Mouse (Mus musculus): Measurements from ENCODE around the gene Pla2g1b.
"Not testable (repeated sequence)": the region's sequence is repeated elsewhere in the genome, so short reads cannot be mapped to it uniquely, and the experiment has no call there.

The Pla2g1b gene

DNA sequence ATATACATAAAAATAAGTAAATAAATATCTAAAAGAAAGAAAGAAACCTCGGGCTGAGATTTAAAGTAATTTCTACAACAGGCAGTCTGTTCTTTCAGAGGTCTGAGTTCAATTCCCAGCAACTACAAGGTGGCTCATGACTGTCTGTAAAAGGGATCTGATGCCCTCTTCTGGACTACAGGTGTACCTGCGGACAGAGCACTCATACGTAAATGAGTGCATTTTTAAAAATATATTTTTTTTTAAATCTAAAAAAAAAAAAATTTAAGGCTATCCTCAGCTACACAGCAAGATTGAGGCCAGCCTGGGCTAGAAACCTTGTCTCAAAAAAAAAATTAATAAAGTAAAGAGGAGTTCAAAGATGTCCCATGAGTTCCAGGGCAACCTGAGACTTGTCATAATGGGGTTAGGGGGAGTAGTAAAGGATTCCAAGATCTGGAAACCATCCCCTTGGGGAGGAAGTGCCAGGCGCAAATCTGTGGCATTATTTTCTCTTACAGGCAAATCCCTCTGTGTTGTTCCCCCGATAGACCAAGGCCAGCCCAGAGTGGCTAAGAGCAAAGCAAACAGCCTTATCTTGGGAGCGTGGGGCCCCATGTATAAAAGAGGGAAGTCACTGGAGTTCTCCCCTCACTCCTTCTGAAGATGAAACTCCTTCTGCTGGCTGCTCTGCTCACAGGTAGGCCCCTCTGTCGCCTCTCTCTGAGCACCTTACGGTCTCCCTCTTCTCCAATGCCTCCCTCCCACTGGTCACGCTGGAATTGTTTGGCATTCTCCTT is at the start of gene Pla2g1b:
Gene Pla2g1b (plus strand): TSS at position 621 of the 779 bp plus-strand sequence.
- no peak for DNase-seq

- no peak for DNase-seq
Measured at GRCm38 (mm10) chr5:115428831-115429358, 37.2 kb upstream of the Pla2g1b start.

DNA sequence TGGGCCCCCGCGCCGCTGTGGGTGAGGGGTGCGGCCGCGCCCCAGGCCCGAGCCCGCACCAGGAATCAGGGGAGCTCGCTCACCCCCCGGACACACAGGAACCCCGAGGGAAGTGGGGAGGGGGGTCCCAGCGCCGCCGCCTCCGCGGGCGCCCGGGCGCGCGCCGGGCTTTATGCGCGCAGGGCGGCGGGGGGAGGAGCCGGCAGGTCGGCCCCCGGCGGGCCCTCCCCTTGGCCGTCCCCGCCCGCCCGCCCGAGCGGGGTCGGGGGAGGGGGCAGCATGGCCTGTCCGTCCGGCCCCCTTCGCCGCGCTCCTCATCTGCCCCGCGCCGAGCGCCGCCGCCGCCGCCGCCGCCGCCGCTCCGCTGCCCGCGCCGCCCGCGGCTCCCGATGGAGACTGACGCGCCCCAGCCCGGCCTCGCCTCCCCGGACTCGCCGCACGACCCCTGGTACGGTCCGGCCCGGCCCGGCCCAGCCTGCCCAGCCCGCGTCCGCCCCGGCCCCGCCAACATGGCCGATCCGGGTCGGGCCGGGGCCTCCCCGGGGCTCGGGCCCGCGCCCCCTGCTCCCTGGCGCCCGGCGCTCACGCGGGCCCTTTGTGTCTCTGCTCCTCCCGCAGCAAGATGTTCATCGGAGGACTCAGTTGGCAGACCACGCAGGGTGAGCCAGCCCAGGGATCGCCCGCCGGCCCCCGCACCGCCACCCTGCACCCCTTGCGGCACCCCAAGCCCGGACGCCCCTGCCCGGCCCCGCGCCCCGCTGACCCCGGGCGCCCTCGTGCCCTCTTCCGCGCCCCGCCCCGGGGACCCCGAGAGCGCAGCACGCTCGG is 36.5 kb upstream of the Pla2g1b start, which contains the start of gene Msi1:
Gene Msi1 (plus strand): TSS at position 241 of the 828 bp plus-strand sequence.
- peak; percentile 85 for DNase-seq

DNA sequence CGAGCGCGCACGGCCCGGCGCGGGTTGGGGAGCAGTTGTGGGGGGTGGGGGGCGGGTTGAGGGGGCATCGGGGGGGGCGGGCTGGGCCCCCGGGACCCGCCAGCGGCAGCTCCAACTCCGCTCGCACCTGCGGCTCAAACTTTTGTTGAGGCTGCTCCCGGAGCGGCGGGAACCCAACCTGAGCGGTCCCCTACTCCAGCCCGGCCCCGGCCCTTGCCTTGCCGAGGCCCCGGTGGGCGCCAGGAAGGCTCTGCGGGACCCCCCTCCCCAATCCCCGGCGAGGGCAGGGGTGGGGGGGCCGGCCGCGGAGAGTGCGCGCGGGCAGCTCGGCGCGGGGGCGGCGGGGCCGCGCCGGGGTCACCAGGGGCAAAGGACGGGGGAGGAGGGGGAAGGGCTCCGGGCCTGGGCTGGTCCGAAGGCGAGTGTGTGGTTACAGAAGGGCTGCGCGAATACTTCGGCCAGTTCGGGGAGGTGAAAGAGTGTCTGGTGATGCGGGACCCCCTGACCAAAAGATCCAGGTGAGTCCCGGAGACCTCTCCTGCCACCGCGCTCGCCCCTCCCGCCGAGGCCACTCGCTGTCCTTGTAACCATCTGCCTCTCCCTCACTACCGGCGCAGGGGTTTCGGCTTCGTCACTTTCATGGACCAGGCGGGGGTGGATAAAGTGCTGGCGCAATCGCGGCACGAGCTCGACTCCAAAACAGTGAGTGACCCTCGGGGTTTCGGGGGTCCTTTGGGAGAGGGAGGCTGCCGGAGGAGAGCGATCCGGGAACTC is 35.7 kb upstream of the Pla2g1b start:
- no peak for DNase-seq

DNA sequence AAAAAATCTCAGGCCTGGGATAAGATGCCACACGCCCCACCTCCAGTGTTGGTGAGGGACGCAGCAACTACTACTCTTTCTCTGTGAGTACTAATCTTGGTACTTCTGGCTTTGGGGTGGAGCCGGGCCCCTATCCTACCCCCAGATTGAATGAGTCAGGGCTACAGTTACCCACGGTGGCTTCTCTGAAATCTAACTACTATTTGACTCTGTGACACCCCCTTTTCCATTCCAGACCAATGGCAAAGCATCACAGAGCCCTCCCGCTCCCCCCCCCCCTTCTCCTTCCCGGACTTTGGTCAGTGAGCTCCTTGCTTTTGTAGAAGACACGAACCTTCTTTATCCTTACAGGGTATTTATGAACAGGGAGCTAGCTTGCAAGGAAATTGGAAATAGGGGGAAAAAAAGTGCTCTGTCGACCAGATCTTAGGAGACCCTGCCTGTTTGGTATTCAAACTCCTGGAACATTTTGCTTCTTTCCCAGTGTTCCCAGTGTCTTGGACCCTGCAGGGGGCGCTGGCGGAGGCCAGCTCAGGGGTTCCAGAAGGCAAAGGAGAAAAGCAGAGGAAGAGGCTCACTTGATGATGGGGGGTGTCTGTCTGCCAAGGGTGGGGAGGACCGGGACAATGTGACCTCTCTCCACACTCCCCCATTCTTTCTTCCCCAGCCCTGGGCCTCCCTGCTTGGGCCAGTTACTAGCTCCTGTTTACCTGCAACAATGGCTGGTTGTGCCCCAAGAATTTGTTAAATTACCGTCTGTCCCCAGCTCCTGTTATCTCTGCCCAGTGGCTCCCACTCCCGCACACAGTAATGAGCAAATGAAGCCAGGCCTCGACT is 34.8 kb upstream of the Pla2g1b start:
- peak; percentile 88 for DNase-seq

DNA sequence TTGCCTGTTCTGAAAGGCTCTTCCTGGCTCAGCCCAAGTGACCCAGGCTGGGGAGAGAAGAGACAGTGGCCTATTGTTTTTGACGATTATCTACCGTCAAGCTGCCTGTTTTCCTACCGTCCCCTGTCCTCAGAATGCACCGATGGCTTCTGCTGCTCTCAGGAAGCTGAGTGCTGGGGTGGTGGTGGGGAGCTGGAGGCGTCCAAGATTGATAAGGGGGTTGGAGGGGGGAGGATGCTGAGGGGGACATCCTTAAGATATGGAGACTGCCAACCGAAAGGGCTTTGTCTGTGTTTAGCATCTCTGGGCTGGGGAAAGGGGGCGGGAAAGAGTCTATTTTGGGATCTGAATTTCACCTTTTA is 34.2 kb upstream of the Pla2g1b start:
- peak; percentile 86 for DNase-seq

DNA sequence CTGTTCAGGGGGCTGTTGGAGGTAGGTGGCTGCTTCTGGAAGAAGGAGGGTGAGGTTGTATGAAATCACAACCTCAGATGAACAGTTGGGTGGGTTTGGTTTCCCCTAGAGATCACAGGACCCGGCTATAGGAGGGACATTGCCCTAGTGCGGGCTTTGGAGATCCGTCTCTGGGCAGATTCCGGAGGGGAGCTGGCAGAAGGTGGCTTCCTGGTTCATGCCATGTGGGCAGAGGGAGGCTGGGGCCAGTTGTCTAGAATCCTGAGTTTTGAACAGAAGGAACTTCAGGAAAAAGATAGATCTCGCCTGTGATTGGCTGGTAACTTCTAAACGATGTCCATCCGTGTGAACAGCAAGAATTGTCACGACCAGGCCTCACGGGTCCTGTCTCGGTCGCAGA is 33.7 kb upstream of the Pla2g1b start:
- no peak for DNase-seq

GRCm38 (mm10) chr5:115433191-115433590 is 32.9 kb upstream of the Pla2g1b start:
- DNase-seq: no peak

- peak; percentile 71 for DNase-seq
Measured at GRCm38 (mm10) chr5:115434280-115434852, 31.7 kb upstream of the Pla2g1b start.

DNA sequence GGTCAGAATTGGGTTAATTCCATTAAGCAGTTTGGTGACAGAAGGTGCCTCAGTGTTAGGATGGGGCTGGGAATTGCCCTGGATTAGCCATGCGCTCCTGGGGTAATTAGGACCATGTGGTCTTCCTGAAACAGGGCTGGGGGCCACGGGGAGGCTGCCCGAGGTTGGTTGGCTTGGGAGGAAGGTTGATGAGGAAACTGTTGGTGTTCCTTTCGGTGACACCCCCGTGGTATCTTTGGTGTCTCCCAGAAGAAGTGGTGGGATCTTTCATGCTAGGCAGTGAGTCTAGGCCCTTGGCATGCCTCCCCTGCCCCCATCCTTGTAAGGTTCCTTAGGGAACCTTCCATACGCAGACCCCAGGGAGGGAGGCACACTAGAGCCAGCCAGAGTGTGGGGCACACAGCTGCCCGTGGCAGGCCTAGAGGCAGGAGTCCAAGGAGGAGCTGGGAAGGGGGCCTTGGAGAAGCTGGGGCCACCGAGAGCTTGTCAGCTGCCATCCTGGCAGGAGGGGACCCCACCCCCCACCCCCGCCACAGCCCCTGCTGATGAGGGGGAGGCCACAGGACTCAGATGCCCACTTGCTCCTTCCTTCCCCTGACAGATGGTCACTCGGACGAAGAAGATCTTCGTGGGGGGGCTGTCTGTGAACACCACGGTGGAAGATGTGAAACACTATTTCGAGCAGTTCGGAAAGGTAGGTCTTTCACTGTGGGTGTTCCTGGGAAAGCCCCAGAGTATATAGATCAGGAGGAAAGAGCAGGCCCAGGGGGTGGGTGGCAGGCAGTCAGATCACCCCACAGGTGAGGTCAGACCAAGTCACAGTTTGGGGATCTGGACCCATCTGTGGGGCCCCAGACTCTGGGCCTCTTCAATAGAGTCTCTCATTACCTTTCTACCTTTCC is 31.0 kb upstream of the Pla2g1b start:
- peak; percentile 92 for DNase-seq

GRCm38 (mm10) chr5:115435755-115436379 is 30.2 kb upstream of the Pla2g1b start:
- no peak for DNase-seq

DNA sequence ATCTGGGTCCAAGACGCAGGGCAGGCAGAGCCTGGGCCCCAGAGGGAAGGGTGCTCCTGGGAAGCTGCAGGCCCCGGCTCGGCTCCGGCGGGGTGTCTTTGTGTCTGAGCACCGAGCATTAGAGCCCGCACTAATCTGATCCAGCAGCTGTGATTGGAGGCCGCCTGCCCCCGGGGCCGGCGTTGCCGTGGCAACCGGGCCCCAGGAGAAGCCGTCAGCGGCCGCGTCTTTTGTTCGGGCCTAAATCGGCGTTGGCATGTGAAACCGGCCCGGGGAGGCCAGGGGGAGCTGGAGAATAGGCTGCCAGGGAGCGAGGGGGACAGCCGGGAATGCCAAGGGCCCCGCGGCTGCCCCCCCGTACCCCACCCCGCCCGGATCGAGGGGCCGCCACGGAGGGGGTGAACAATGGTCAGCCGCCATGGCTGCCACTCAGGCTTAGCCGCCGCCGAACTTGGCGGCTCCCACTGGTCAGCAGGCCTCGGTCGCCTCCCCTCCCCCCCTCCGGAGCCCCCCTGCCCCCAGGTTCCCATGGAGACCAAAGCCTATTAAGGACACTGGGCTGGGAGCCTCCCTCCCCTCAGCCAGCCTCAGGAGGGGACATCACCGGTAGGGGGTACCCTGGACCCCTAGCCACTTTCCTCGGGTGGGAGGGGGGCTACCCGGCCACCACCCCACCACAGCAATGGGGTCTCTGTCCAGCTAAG is 29.5 kb upstream of the Pla2g1b start:
- DNase-seq: peak; percentile 100

DNA sequence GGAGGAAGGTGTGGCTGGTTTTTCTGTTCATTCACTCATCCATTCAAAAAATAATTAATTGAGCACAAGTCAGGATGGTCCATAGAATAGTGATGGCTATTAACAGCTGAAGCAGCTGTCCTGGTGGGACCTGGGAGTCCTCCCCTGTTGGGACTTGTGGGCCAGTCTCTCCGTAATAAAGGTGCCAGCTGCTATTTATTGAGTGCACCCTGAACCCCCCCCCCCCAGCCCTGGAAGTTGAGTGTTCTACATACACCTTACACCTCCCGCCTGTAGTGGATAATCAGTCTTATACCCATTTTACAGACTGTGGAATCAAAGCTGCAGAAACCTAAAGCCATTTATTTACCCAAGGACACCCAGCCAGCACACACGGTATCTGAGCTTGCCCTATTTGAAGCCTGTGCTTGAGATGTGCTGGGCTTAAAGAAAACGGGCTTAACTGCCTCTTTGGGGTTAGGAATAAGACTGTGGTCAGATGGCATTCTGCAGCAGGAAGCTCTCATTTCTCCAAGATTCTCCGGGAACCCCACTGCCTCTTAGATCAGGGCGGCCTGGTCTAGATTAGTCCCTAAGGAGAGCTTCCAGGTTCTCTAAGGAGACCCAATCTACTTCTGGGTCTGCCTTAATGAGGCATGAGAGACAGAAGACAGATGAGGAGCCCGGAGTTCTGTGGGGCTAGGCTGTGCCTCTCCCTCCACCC is 28.7 kb upstream of the Pla2g1b start:
- no peak for DNase-seq

DNA sequence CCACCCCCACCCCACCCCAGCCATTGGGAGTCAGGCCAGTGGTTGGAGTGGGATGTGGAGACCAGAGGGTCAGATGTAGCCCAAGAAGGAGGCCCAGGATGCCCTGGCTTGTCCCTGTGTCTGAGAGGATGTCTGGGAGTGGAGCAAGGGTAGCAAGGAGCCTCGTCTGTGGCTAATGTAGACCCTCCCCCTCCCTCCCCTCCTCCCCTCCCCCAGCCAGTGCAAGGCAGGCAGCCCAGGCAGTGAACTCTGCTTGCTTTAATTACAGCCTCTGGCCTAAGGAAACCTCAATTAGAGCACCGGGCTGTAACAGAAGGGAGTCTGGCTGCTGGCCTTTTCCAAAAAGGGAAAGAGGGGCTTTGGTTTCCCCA is 28.1 kb upstream of the Pla2g1b start:
- peak; percentile 75 for DNase-seq

DNA sequence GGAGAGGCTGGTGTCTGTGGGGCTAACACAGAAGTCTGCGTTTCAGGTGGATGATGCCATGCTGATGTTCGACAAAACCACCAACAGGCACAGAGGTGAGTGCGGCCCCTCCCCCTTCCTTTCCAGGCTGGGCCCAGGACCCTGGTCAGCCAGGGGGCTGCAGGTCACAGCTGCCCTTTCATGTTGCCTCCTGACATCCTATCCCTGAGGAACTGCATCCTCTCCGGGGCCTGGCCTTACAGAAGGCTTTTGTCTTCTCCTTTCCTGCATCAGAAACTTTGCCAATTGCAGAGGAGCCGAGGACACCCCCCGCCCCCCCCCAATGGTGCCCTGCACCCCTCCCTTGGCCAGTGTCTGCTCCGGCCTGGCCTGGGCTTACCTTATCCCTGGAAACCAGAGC is 27.4 kb upstream of the Pla2g1b start:
- DNase-seq: no peak

- DNase-seq: peak; percentile 92
Measured at GRCm38 (mm10) chr5:115441205-115441849, 24.7 kb upstream of the Pla2g1b start.

- not testable (repeated sequence) for DNase-seq
Measured at GRCm38 (mm10) chr5:115442663-115443062, 23.4 kb upstream of the Pla2g1b start.

DNA sequence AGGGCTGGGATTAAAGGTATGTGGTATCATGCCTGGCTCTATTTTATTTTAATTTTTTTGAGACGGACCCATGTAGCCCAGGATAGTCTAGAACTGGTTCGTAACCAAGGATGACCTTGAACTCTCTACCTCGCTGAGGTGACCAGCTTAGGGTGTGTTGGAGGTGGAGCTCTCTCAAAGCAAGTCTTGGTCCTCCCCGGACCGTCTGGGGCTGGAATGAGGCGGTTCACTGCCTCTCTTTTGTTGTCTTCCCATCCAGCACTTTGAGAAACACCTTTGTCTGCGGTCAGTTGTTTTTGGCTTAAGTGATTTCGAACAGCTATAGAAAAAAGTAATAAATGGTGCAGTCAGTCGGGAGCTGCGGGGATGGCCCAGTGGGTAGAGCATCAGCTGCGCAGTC is 21.9 kb upstream of the Pla2g1b start:
- DNase-seq: no peak

Data from retina, postnatal 1 day (tissue).